Mouse (Mus musculus): Measurements from ENCODE around the gene Bend4.

DNA sequence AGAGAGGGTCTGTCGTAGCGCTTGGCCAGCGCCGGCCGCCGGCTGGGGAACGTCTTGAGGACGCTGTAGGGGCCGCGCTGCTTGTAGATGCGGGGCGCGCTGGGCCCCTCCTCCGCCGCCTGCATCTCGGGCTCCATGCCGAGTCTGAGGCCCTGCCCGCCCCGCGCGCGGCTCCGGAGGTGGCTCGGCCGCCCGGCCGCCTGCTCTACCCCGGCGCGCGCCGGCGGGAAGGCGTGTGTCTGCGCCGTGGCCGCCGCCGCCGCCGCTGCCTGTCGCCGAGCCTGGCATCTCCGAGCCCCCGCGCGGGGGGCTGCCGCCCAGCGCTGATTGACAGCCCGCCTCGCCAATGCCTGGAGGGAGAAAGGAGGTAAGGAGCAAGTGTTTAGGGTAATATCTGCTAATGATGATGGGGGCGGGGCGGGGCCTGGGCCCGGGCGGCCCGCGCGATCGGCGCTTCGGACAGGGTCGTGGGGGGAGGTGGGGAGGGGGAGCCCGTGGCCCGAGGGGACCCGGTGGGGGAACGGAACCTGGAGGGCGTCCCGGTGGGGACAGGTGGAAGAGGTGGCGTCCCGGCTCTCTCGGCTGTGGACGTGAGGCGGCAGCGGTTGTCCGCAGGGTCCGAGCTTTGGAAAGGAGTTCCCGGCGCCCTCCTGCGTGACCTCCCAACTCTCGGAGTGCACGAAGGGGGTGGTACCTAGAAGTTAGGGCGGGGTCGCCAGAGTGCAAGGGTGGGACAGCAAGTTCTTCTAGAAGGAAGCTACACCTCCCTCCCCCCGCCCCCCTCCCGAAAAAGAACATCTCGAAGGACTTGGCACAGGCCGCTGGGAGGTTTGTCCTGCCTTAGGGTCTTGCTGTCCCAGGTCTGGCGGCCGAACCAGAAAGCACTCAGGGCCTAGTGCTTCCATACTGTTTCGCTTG, at the start of gene Bend4:
- no peak for TF ChIP-seq CTCF (IDR thresholded peaks at IDR 0.05; ENCODE audit: borderline replicate concordance, insufficient read depth, low read length)
- no peak for TF ChIP-seq POLR2A (IDR thresholded peaks at IDR 0.05; ENCODE audit: low read depth, low read length)

All from embryonic fibroblast, embryonic 13.5 days (primary cell).